Mouse (Mus musculus) T-cell, adult 66 days (primary cell): Measurements from ENCODE around the gene Sag. TPM values are rescaled to one million over a fixed set of nuclear protein-coding genes. Genes with fewer than 3 reads are reported as not detected.

Source experiments
- total RNA-seq, 2 experiments: library from RNA; stranded (reverse); gene quantifications; 3 replicates in 1 of 2; 4 replicates in 1 of 2; pipeline ENCODE4 v1.2.4; 2023

Sag gene
- 1 to 10 TPM; 7.1 to 8.2 TPM for total RNA-seq

GRCm38 (mm10) chr1:87803576-87803975, at the start of gene Sag:
TSS of gene Sag (plus strand) at chr1:87803680.

GRCm38 (mm10) chr1:87755641-87756470, 47.6 kb upstream of the Sag start, which contains the start of gene Atg16l1:
TSS of gene Atg16l1 (plus strand) at chr1:87755870.

GRCm38 (mm10) chr1:87852892-87853600, 49.6 kb downstream of the Sag start, which contains the start of gene Dgkd:
TSS of gene Dgkd (plus strand) at chr1:87853287.

Other genes with a start within 250 kb of the Sag start
- not detected for gene Ngef, start 229.8 kb upstream of the Sag start, total RNA-seq
- 100 to 1,000 TPM; 216 to 276 TPM for gene Inpp5d, start 183.4 kb upstream of the Sag start, total RNA-seq
- gene Atg16l1, start 47.8 kb upstream of the Sag start, total RNA-seq = 100 to 1,000 TPM; 102 to 105 TPM
- 100 to 1,000 TPM; 214 to 230 TPM for gene Dgkd, start 49.6 kb downstream of the Sag start, total RNA-seq
- 10 to 100 TPM; 21.5 to 21.7 TPM for gene Usp40, start 204.9 kb downstream of the Sag start, total RNA-seq